Mouse (Mus musculus): ENCODE measurements around the gene Ovol3. TPM values are rescaled to one million over a fixed set of nuclear protein-coding genes. Genes with fewer than 3 reads are reported as not detected.

The Ovol3 gene
- polyA plus RNA-seq (2015; fragmentation: Nextera tagmentation; extraction: Ambion mirVana): not detected in 2 replicates

DNA sequence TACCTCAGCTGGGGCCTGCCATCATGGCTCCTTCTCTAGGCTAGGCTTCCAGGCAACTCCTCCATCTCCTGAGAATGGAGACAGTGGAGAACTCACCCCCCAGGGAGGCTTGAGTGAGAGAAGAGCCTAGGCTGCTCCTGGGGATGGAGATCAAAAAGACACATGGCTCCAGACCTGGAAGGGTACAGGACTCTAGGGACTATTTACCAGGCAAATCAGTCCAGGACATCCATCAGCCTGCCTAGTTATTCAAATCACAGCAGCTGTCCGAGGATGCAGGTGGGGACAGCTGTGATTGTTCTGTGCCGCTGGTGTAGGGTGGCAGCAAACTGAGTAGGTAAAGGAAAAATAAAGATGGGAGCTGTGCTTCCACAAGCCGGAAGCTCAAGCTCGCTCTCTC lies at the start of gene Ovol3:
TSS of gene Ovol3 (minus strand) at position 101 of the 400 bp plus-strand sequence.
- DNase-seq (no peak), ATAC-seq (no peak)
- Histone ChIP-seq H3K9me3 (ENCODE audit: low read length) (no peaks in the 10 kb centered on the region), H3K9ac (replicated peaks) (no peak within 1 kb of the TSS), H3K4me1 (ENCODE audit: insufficient read depth) (peaks cover 8% of the 10 kb centered on the region; the same call in 1 of the 2 replicates), H3K27me3 (ENCODE audit: insufficient read depth, low read length) (no peaks in the 10 kb centered on the region), H3K4me2 (ENCODE audit: low read depth, low read length) (no peak within 1 kb of the TSS), H3K27ac (ENCODE audit: low read depth) (no peak within 1 kb of the TSS), H3K4me3 (ENCODE audit: low read depth, low read length) (no peak within 1 kb of the TSS), H3K36me3 (replicated peaks; ENCODE audit: insufficient read depth, low read length) (0 out of 2 replicates have a peak, but pooled peaks cover 3% of the 10 kb centered on the region)
- WGBS (ENCODE audit: insufficient replicate concordance): 79% methylated on average over 4 of the region's 4 CpGs
- TF ChIP-seq EP300 (IDR thresholded peaks at IDR 0.05; ENCODE audit: low read depth) (no peak), CTCF (IDR thresholded peaks at IDR 0.05; ENCODE audit: low read depth) (no peak)

DNA sequence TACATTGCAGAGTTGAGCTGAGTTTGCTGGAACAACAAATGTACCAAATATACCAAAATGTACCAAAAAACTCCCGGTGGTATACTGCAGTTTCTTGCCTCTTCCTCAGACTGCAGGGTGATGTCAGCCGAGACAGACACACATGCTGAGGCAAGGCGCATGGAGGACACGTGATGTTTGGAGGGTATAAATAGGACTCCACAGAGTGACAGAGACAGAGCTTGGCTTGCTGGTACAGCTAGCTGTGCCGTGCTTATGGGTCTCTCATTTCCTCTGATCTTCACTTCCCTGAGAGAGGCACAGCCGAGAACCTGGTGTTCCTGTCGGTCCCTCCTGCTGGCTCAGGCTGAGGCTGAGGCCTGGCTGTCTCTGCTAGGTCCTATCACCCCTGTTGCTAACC lies 47.2 kb upstream of the Ovol3 start:
- H3K9ac ChIP-seq (replicated peaks): no peak overlapping the region
- H3K4me2 ChIP-seq (ENCODE audit: low read depth, low read length): no peak overlapping the region
- no peaks in the 10 kb centered on the region for H3K27me3 ChIP-seq (ENCODE audit: insufficient read depth, low read length)
- H3K4me1 ChIP-seq (ENCODE audit: insufficient read depth): peaks cover 15% of the 10 kb centered on the region
- H3K9me3 ChIP-seq (ENCODE audit: low read length): no peaks in the 10 kb centered on the region
- H3K27ac ChIP-seq (ENCODE audit: low read depth): no peak overlapping the region
- ATAC-seq (no peak), DNase-seq (no peak)
- H3K36me3 ChIP-seq (replicated peaks; ENCODE audit: insufficient read depth, low read length): no peaks in the 10 kb centered on the region
- TF ChIP-seq EP300 (IDR thresholded peaks at IDR 0.05; ENCODE audit: low read depth) (no peak), CTCF (IDR thresholded peaks at IDR 0.05; ENCODE audit: low read depth) (no peak)
- WGBS (ENCODE audit: insufficient replicate concordance): 75% methylated on average over 7 of the region's 7 CpGs
- no peak overlapping the region for H3K4me3 ChIP-seq (ENCODE audit: low read depth, low read length)

GRCm38 (mm10) chr7:30281522-30281921 lies 46.0 kb upstream of the Ovol3 start:
- Histone ChIP-seq H3K9me3 (ENCODE audit: low read length) (no peaks in the 10 kb centered on the region), H3K36me3 (replicated peaks; ENCODE audit: insufficient read depth, low read length) (no peaks in the 10 kb centered on the region), H3K9ac (replicated peaks) (no peak overlapping the region; the same call in 1 of the 2 replicates), H3K4me1 (ENCODE audit: insufficient read depth) (peaks cover 15% of the 10 kb centered on the region), H3K27ac (ENCODE audit: low read depth) (no peak overlapping the region), H3K27me3 (ENCODE audit: insufficient read depth, low read length) (no peaks in the 10 kb centered on the region), H3K4me2 (ENCODE audit: low read depth, low read length) (no peak overlapping the region), H3K4me3 (ENCODE audit: low read depth, low read length) (no peak overlapping the region)
- ATAC-seq: no peak
- 72% methylated on average over 4 of the region's 4 CpGs for WGBS (ENCODE audit: insufficient replicate concordance)
- TF ChIP-seq CTCF (IDR thresholded peaks at IDR 0.05; ENCODE audit: low read depth): no peak
- no peak for TF ChIP-seq EP300 (IDR thresholded peaks at IDR 0.05; ENCODE audit: low read depth)
- no peak for DNase-seq

DNA sequence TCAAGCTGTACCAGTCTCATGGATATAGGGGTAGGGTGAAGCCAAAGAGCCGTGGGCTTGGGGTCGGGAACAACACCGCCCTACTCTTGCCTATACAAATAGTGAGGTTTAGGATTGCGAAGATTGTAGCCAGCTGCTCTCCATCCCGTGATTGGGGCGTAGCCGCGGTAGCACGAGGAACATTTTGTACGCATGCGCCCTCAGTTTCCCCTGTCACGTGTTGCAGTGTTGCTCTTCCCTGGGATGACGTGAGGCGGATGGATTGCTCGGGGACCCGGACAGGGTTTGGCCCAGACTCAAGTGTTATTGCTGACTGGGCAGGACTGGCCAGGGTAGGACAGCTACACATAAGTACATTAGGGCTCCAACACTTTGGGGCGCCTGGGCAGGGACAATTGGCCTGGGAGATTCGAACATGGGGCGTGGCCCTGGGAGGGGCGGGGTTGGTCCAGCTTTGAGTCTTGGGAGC lies 45.2 kb upstream of the Ovol3 start:
- no peaks in the 10 kb centered on the region for H3K36me3 ChIP-seq (replicated peaks; ENCODE audit: insufficient read depth, low read length)
- H3K4me3 ChIP-seq (ENCODE audit: low read depth, low read length): peak overlapping the region; percentile 87
- TF ChIP-seq EP300 (IDR thresholded peaks at IDR 0.05; ENCODE audit: low read depth) (peak; percentile 46; the same call in 1 of the 2 replicates), CTCF (IDR thresholded peaks at IDR 0.05; ENCODE audit: low read depth) (no peak)
- peaks cover 15% of the 10 kb centered on the region for H3K4me1 ChIP-seq (ENCODE audit: insufficient read depth)
- peak overlapping the region; percentile 97 for H3K4me2 ChIP-seq (ENCODE audit: low read depth, low read length)
- H3K27ac ChIP-seq (ENCODE audit: low read depth): peak overlapping the region; percentile 96
- 1% methylated on average over 20 of the region's 20 CpGs for WGBS (ENCODE audit: insufficient replicate concordance)
- peak overlapping the region; percentile 51 for H3K9ac ChIP-seq (replicated peaks)
- H3K27me3 ChIP-seq (ENCODE audit: insufficient read depth, low read length): no peaks in the 10 kb centered on the region
- DNase-seq: peak; percentile 81
- H3K9me3 ChIP-seq (ENCODE audit: low read length): no peaks in the 10 kb centered on the region
- peak; percentile 74 for ATAC-seq

GRCm38 (mm10) chr7:30279951-30280669 lies 44.6 kb upstream of the Ovol3 start, which contains the start of the genes Thap8 and Wdr62:
TSS of gene Thap8 (plus strand) at chr7:30280094.
TSS of gene Wdr62 (minus strand) at chr7:30280419.
- Histone ChIP-seq H3K9me3 (ENCODE audit: low read length) (no peaks in the 10 kb centered on the region), H3K4me2 (ENCODE audit: low read depth, low read length) (peak within 1 kb of the TSS; percentile 97), H3K4me3 (ENCODE audit: low read depth, low read length) (peak within 1 kb of the TSS; percentile 87), H3K9ac (replicated peaks) (peak within 1 kb of the TSS; percentile 77), H3K4me1 (ENCODE audit: insufficient read depth) (peaks cover 15% of the 10 kb centered on the region), H3K27ac (ENCODE audit: low read depth) (peak within 1 kb of the TSS; percentile 96), H3K36me3 (replicated peaks; ENCODE audit: insufficient read depth, low read length) (no peaks in the 10 kb centered on the region; the same call in 1 of the 2 replicates), H3K27me3 (ENCODE audit: insufficient read depth, low read length) (no peaks in the 10 kb centered on the region)
- DNase-seq (peak; percentile 95), ATAC-seq (peak; percentile 95)
- WGBS (ENCODE audit: insufficient replicate concordance): under 1% methylated on average over 49 of the region's 49 CpGs
- TF ChIP-seq EP300 (IDR thresholded peaks at IDR 0.05; ENCODE audit: low read depth): peak; percentile 24
- no peak for TF ChIP-seq CTCF (IDR thresholded peaks at IDR 0.05; ENCODE audit: low read depth)

GRCm38 (mm10) chr7:30279536-30279935 lies 44.0 kb upstream of the Ovol3 start:
- no peaks in the 10 kb centered on the region; the same call in 1 of the 2 replicates for H3K36me3 ChIP-seq (replicated peaks; ENCODE audit: insufficient read depth, low read length)
- DNase-seq (no peak), ATAC-seq (no peak)
- H3K4me1 ChIP-seq (ENCODE audit: insufficient read depth): peaks cover 15% of the 10 kb centered on the region
- no peaks in the 10 kb centered on the region for H3K27me3 ChIP-seq (ENCODE audit: insufficient read depth, low read length)
- 1% methylated on average over 6 of the region's 6 CpGs for WGBS (ENCODE audit: insufficient replicate concordance)
- H3K9ac ChIP-seq (replicated peaks): peak overlapping the region; percentile 77
- H3K4me3 ChIP-seq (ENCODE audit: low read depth, low read length): peak overlapping the region; percentile 87
- H3K4me2 ChIP-seq (ENCODE audit: low read depth, low read length): peak overlapping the region; percentile 97
- TF ChIP-seq EP300 (IDR thresholded peaks at IDR 0.05; ENCODE audit: low read depth) (no peak), CTCF (IDR thresholded peaks at IDR 0.05; ENCODE audit: low read depth) (no peak)
- H3K9me3 ChIP-seq (ENCODE audit: low read length): no peaks in the 10 kb centered on the region
- peak overlapping the region; percentile 96 for H3K27ac ChIP-seq (ENCODE audit: low read depth)

All from liver, postnatal 0 days (tissue).